Mouse (Mus musculus): Measurements from ENCODE around the gene Duoxa2. TPM values are rescaled to one million over a fixed set of nuclear protein-coding genes. Genes with fewer than 3 reads are reported as not detected.

Gene Duoxa2
- total RNA-seq (2014; rRNA removed) (0.09 TPM in 1 of 2 replicates, not detected in the other), polyA plus RNA-seq (2012; rRNA removed) (not detected in 2 replicates)

- peak; percentile 28 for DNase-seq (ENCODE audit: extremely low read depth, low read depth, low spot score)
- Histone ChIP-seq H3K4me3 (ENCODE audit: insufficient read depth, low read depth, low read length) (no peak within 1 kb of the TSS; the same call in 1 of the 2 replicates), H3K36me3 (ENCODE audit: control insufficient read depth, insufficient read depth, low read length) (no peaks in the 10 kb centered on the region), H3K79me2 (ENCODE audit: control insufficient read depth, insufficient read depth, low read length) (no peaks in the 10 kb centered on the region), H3K9ac (ENCODE audit: low read depth, low read length) (no peak within 1 kb of the TSS), H3K27ac (replicated peaks; ENCODE audit: insufficient read depth, low read depth, low read length) (no peak within 1 kb of the TSS), H3K4me1 (ENCODE audit: control insufficient read depth, insufficient read depth, low read length) (peaks cover 15% of the 10 kb centered on the region), H3K27me3 (ENCODE audit: control insufficient read depth, insufficient read depth, low read length) (peaks cover 40% of the 10 kb centered on the region)
- TF ChIP-seq CTCF (IDR thresholded peaks at IDR 0.05; ENCODE audit: low read depth, low read length) = no peak
- no peak for TF ChIP-seq POLR2A (IDR thresholded peaks at IDR 0.05; ENCODE audit: extremely low read depth, insufficient read depth, low read length)
- 3% methylated on average over 43 of the region's 43 CpGs for WGBS
Measured at GRCm38 (mm10) chr2:122298596-122299490, at the start of gene Duoxa2. Gene Duoxa2 (plus strand): TSS chr2:122298900.

- Histone ChIP-seq H3K4me3 (ENCODE audit: insufficient read depth, low read depth, low read length) (no peak overlapping the region), H3K79me2 (ENCODE audit: control insufficient read depth, insufficient read depth, low read length) (no peaks in the 10 kb centered on the region), H3K9ac (ENCODE audit: low read depth, low read length) (no peak overlapping the region), H3K4me1 (ENCODE audit: control insufficient read depth, insufficient read depth, low read length) (no peaks in the 10 kb centered on the region), H3K27me3 (ENCODE audit: control insufficient read depth, insufficient read depth, low read length) (no peaks in the 10 kb centered on the region), H3K36me3 (ENCODE audit: control insufficient read depth, insufficient read depth, low read length) (peaks cover 90% of the 10 kb centered on the region), H3K27ac (replicated peaks; ENCODE audit: insufficient read depth, low read depth, low read length) (no peak overlapping the region)
- WGBS = 95% methylated on average over 5 of the region's 5 CpGs
- peak; percentile 22 for DNase-seq (ENCODE audit: extremely low read depth, low read depth, low spot score)
- no peak for TF ChIP-seq CTCF (IDR thresholded peaks at IDR 0.05; ENCODE audit: low read depth, low read length)
- no peak for TF ChIP-seq POLR2A (IDR thresholded peaks at IDR 0.05; ENCODE audit: extremely low read depth, insufficient read depth, low read length)
Measured at GRCm38 (mm10) chr2:122255997-122256396, 42.7 kb upstream of the Duoxa2 start.

- 56% methylated on average over 5 of the region's 5 CpGs for WGBS
- H3K4me1 ChIP-seq (ENCODE audit: control insufficient read depth, insufficient read depth, low read length) = no peaks in the 10 kb centered on the region
- H3K27me3 ChIP-seq (ENCODE audit: control insufficient read depth, insufficient read depth, low read length) = no peaks in the 10 kb centered on the region
- H3K36me3 ChIP-seq (ENCODE audit: control insufficient read depth, insufficient read depth, low read length) = peaks cover 96% of the 10 kb centered on the region
- no peaks in the 10 kb centered on the region for H3K79me2 ChIP-seq (ENCODE audit: control insufficient read depth, insufficient read depth, low read length)
- no peak overlapping the region for H3K4me3 ChIP-seq (ENCODE audit: insufficient read depth, low read depth, low read length)
- no peak for TF ChIP-seq POLR2A (IDR thresholded peaks at IDR 0.05; ENCODE audit: extremely low read depth, insufficient read depth, low read length)
- no peak for TF ChIP-seq CTCF (IDR thresholded peaks at IDR 0.05; ENCODE audit: low read depth, low read length)
- no peak overlapping the region for H3K27ac ChIP-seq (replicated peaks; ENCODE audit: insufficient read depth, low read depth, low read length)
- H3K9ac ChIP-seq (ENCODE audit: low read depth, low read length) = no peak overlapping the region
- peak; percentile 22 for DNase-seq (ENCODE audit: extremely low read depth, low read depth, low spot score)
Measured at GRCm38 (mm10) chr2:122260729-122261128, 38.0 kb upstream of the Duoxa2 start.

GRCm38 (mm10) chr2:122264690-122265089, 34.0 kb upstream of the Duoxa2 start:
- Histone ChIP-seq H3K79me2 (ENCODE audit: control insufficient read depth, insufficient read depth, low read length) (no peaks in the 10 kb centered on the region), H3K4me3 (ENCODE audit: insufficient read depth, low read depth, low read length) (no peak overlapping the region), H3K36me3 (ENCODE audit: control insufficient read depth, insufficient read depth, low read length) (peaks cover 57% of the 10 kb centered on the region), H3K4me1 (ENCODE audit: control insufficient read depth, insufficient read depth, low read length) (no peaks in the 10 kb centered on the region), H3K9ac (ENCODE audit: low read depth, low read length) (no peak overlapping the region), H3K27me3 (ENCODE audit: control insufficient read depth, insufficient read depth, low read length) (no peaks in the 10 kb centered on the region), H3K27ac (replicated peaks; ENCODE audit: insufficient read depth, low read depth, low read length) (no peak overlapping the region)
- WGBS = 94% methylated on average over 3 of the region's 3 CpGs
- TF ChIP-seq POLR2A (IDR thresholded peaks at IDR 0.05; ENCODE audit: extremely low read depth, insufficient read depth, low read length) (no peak), CTCF (IDR thresholded peaks at IDR 0.05; ENCODE audit: low read depth, low read length) (no peak)
- no peak for DNase-seq (ENCODE audit: extremely low read depth, low read depth, low spot score)

GRCm38 (mm10) chr2:122266407-122267193, 32.1 kb upstream of the Duoxa2 start:
- Histone ChIP-seq H3K79me2 (ENCODE audit: control insufficient read depth, insufficient read depth, low read length) (no peaks in the 10 kb centered on the region), H3K4me3 (ENCODE audit: insufficient read depth, low read depth, low read length) (no peak overlapping the region), H3K27me3 (ENCODE audit: control insufficient read depth, insufficient read depth, low read length) (no peaks in the 10 kb centered on the region), H3K27ac (replicated peaks; ENCODE audit: insufficient read depth, low read depth, low read length) (peak overlapping the region; percentile 43), H3K4me1 (ENCODE audit: control insufficient read depth, insufficient read depth, low read length) (no peaks in the 10 kb centered on the region), H3K36me3 (ENCODE audit: control insufficient read depth, insufficient read depth, low read length) (peaks cover 38% of the 10 kb centered on the region), H3K9ac (ENCODE audit: low read depth, low read length) (no peak overlapping the region)
- DNase-seq (ENCODE audit: extremely low read depth, low read depth, low spot score) = peak; percentile 92
- TF ChIP-seq CTCF (IDR thresholded peaks at IDR 0.05; ENCODE audit: low read depth, low read length) (peak; percentile 57), POLR2A (IDR thresholded peaks at IDR 0.05; ENCODE audit: extremely low read depth, insufficient read depth, low read length) (no peak)
- 44% methylated on average over 7 of the region's 7 CpGs for WGBS
